Mouse (Mus musculus): ENCODE results near the gene Comp.

- TF ChIP-seq CTCF (IDR thresholded peaks at IDR 0.05; ENCODE audit: low read depth, low read length) (no peak), GATA1 (IDR thresholded peaks at IDR 0.05; ENCODE audit: borderline replicate concordance, low read length) (no peak), GATA2 (IDR thresholded peaks at IDR 0.05; ENCODE audit: borderline replicate concordance, low read depth, low read length) (no peak), TAL1 (conservative IDR thresholded peaks at IDR 0.05; ENCODE audit: low read depth, low read length) (no peak)
Measured at GRCm38 (mm10) chr8:70421349-70422104, 48.2 kb downstream of the Comp start.

All from G1E (cell line).